Mouse (Mus musculus) left cerebral cortex, adult 11 months (tissue): ENCODE results near the gene Olfr191.
"Not testable (repeated sequence)": the region's sequence is repeated elsewhere in the genome, so short reads cannot be mapped to it uniquely, and the experiment has no call there.

ENCODE experiments used
- DNase-seq: peaks from one replicate; pipeline ENCODE4 v3.0.0; 2022; ENCODE audit warnings: low spot score

Gene Olfr191

GRCm38 (mm10) chr16:59089722-59090121, at the start of gene Olfr191:
Gene Olfr191 (minus strand): TSS chr16:59089822.
- DNase-seq: not testable (repeated sequence)

- no peak for DNase-seq
These were observed 41.1 kb upstream of the Olfr191 start for GRCm38 (mm10) chr16:59130740-59131139.

- no peak for DNase-seq
These were observed 31.3 kb upstream of the Olfr191 start, which contains the start of gene Olfr194 for GRCm38 (mm10) chr16:59120969-59121368. Gene Olfr194 (minus strand): TSS chr16:59121069.

GRCm38 (mm10) chr16:59111781-59112180, 22.2 kb upstream of the Olfr191 start, which contains the start of gene Olfr193:
Gene Olfr193 (minus strand): TSS chr16:59111881.
- DNase-seq: no peak

GRCm38 (mm10) chr16:59108522-59108921, 18.9 kb upstream of the Olfr191 start:
- not testable (repeated sequence) for DNase-seq

- DNase-seq: no peak
These were observed 15.7 kb upstream of the Olfr191 start for GRCm38 (mm10) chr16:59105312-59105711.

GRCm38 (mm10) chr16:59081113-59081512, 8.5 kb downstream of the Olfr191 start:
- not testable (repeated sequence) for DNase-seq

- DNase-seq: no peak
These were observed 11.7 kb downstream of the Olfr191 start, which contains the start of gene Olfr190 for GRCm38 (mm10) chr16:59077905-59078304. Gene Olfr190 (minus strand): TSS chr16:59078005.

GRCm38 (mm10) chr16:59073520-59073919, 16.1 kb downstream of the Olfr191 start:
- DNase-seq: no peak

GRCm38 (mm10) chr16:59071755-59072154, 17.9 kb downstream of the Olfr191 start:
- no peak for DNase-seq

- DNase-seq: not testable (repeated sequence)
These were observed 27.2 kb downstream of the Olfr191 start for GRCm38 (mm10) chr16:59062411-59062810.

- DNase-seq: not testable (repeated sequence)
These were observed 40.3 kb downstream of the Olfr191 start for GRCm38 (mm10) chr16:59049286-59049685.

- DNase-seq: no peak
These were observed 40.8 kb downstream of the Olfr191 start for GRCm38 (mm10) chr16:59048860-59049259.

- DNase-seq: no peak
These were observed 42.0 kb downstream of the Olfr191 start for GRCm38 (mm10) chr16:59047579-59047978.

GRCm38 (mm10) chr16:59045835-59046234, 43.8 kb downstream of the Olfr191 start:
- DNase-seq: no peak

GRCm38 (mm10) chr16:59039710-59040109, 49.9 kb downstream of the Olfr191 start, which contains the start of gene Olfr187:
Gene Olfr187 (minus strand): TSS chr16:59039767.
- DNase-seq: no peak
